11 mouse cellular contexts compared by ENCODE assay signal in genomic region chr10:99169765-99170129, GRCm38 (mm10). TPM values are rescaled to one million over a fixed set of nuclear protein-coding genes. Genes with fewer than 3 reads are reported as not detected.
DNase-seq lines count a peak whose midpoint lies in the region; TF ChIP-seq lines count a peak whose summit lies in the region.
"Had no signal": no experiment of that assay in that cellular context is flagged by ENCODE, and none has a peak within 500 bp of the region (broad histone marks: within the 10 kb centered on the region; RNA-seq: fewer than 3 reads in every experiment).

No protein-coding gene starts in this region.

- H3K27me3 ChIP-seq in testis, adult 2 months (ENCODE audit: control insufficient read depth, insufficient read depth, low read length), result no peaks in the 10 kb centered on the region
- H3K27me3 ChIP-seq: CH12.LX had no signal

- no peaks in the 10 kb centered on the region for H3K4me1 ChIP-seq in testis, adult 2 months (ENCODE audit: control insufficient read depth, insufficient read depth, low read length)

- no peaks in the 10 kb centered on the region for H3K36me3 ChIP-seq in testis, adult 2 months (ENCODE audit: control insufficient read depth, insufficient read depth, low read length)

- no peak for TF ChIP-seq CTCF in gastrocnemius, adult 2 months (IDR thresholded peaks at IDR 0.05)
- TF ChIP-seq CTCF in testis, adult 2 months (IDR thresholded peaks at IDR 0.05; ENCODE audit: control insufficient read depth, insufficient read depth, insufficient replicate concordance, low read depth, low read length), result no peak

- intact Hi-C loops in gastrocnemius, adult 2 months (cut with DNase I), result loop anchor here (5.0 kb wide), 1 partner anchor 93 kb away; the partner anchor contains the start of gene Dusp6
- intact Hi-C loops in gastrocnemius, postnatal 14 days (cut with DNase I; ENCODE audit: low total_unique reads), result no loop called here
- intact Hi-C loops in left cerebral cortex, postnatal 36 days (cut with DNase I), result loop anchor here (2.0 to 10.0 kb wide), 3 partner anchors 73 to 285 kb away; partner anchors contain the start of gene Dusp6

- H3K27ac ChIP-seq in gastrocnemius, adult 2 months, result peak overlapping the region; percentile 72
- H3K27ac ChIP-seq in testis, adult 2 months (ENCODE audit: control insufficient read depth, insufficient read depth, low read depth, low read length), result peak overlapping the region; percentile 37

- DNase-seq in gastrocnemius, adult 2 months, result no peak
- no peak for DNase-seq in gastrocnemius, postnatal 14 days
- no peak for DNase-seq in testis, postnatal 14 days (ENCODE audit: low spot score)
- DNase-seq in left cerebral cortex, postnatal 36 days (ENCODE audit: low spot score in 2 of 2), result peak; percentile 30 to 43
- peak; percentile 72 for DNase-seq in telencephalon, adult 2 months (ENCODE audit: low read depth, low spot score)
- DNase-seq in retina, embryonic 14.5 days (ENCODE audit: low spot score), result no peak
- DNase-seq in adrenal gland, adult 18-20 months (ENCODE audit: low spot score in 2 of 2), result no peak

- no peak for TF ChIP-seq POLR2A in testis, adult 2 months (IDR thresholded peaks at IDR 0.05; ENCODE audit: control insufficient read depth, low read depth, low read length)

- peak overlapping the region; percentile 47 for H3K4me3 ChIP-seq in gastrocnemius, adult 2 months
- H3K4me3 ChIP-seq in testis, adult 2 months (ENCODE audit: control insufficient read depth, low read depth, low read length), result no peak overlapping the region

RNA-seq across cellular contexts. Expression of gene Phxr2, which starts 43.6 kb away (rescaled TPM):
- not detected for total RNA-seq in gastrocnemius, adult 2 months (2021)
- total RNA-seq in gastrocnemius, postnatal 14 days (2021), result not detected
- not detected in 2 replicates for polyA plus RNA-seq in testis, adult 2 months (2012; rRNA removed)
- total RNA-seq in left cerebral cortex, postnatal 36 days (2021), result not detected
- not detected for total RNA-seq in adrenal gland, adult 18-20 months (2021)
- total RNA-seq: CH12.LX had no signal
- polyA plus RNA-seq: heart, embryonic 14.5 days; stomach, embryonic 14.5 days had no signal

Comparison
In these comparisons a context has a peak if more than half of its experiments do, and no peak if none do; other contexts are left out.
1. DNase-seq: peak in left cerebral cortex, postnatal 36 days (2 of 2) and telencephalon, adult 2 months (single experiment); none in gastrocnemius, adult 2 months (single experiment), gastrocnemius, postnatal 14 days (single experiment), testis, postnatal 14 days (single experiment), retina, embryonic 14.5 days (single experiment) and adrenal gland, adult 18-20 months (0 of 2).